Mouse (Mus musculus) mature B cell (primary cell): ENCODE data around the gene Wrnip1.
"Not testable (repeated sequence)": the region's sequence is repeated elsewhere in the genome, so short reads cannot be mapped to it uniquely, and the experiment has no call there.

Source experiments
- in situ Hi-C: fragments of 300-500 bp; cut with MboI; formaldehyde crosslinking; loops from 2 replicates; pipeline ENCODE4 v1.14.3; 2019

Wrnip1 gene

GRCm38 (mm10) chr13:32850668-32851404 is 49.0 kb downstream of the Wrnip1 start, which contains the start of gene Serpinb1a:
Gene Serpinb1a, minus strand, starts transcription at chr13:32851185.
- in situ Hi-C loops: no loop called here

- in situ Hi-C loops: no loop called here
Measured at GRCm38 (mm10) chr13:32851967-32852366, 50.1 kb downstream of the Wrnip1 start.

- in situ Hi-C loops: no loop called here
Measured at GRCm38 (mm10) chr13:32852539-32852938, 50.7 kb downstream of the Wrnip1 start.

GRCm38 (mm10) chr13:32853073-32853472 is 51.2 kb downstream of the Wrnip1 start:
- in situ Hi-C loops: no loop called here

GRCm38 (mm10) chr13:32860821-32861220 is 59.0 kb downstream of the Wrnip1 start:
- in situ Hi-C loops: no loop called here

GRCm38 (mm10) chr13:32863456-32863855 is 61.6 kb downstream of the Wrnip1 start:
- in situ Hi-C loops: no loop called here

GRCm38 (mm10) chr13:32864529-32864928 is 62.7 kb downstream of the Wrnip1 start:
- in situ Hi-C loops: not testable (repeated sequence)

- in situ Hi-C loops: no loop called here
Measured at GRCm38 (mm10) chr13:32865591-32865990, 63.8 kb downstream of the Wrnip1 start.

GRCm38 (mm10) chr13:32866484-32866883 is 64.6 kb downstream of the Wrnip1 start:
- in situ Hi-C loops: no loop called here

- in situ Hi-C loops: no loop called here
Measured at GRCm38 (mm10) chr13:32867030-32867429, 65.2 kb downstream of the Wrnip1 start.

- in situ Hi-C loops: not testable (repeated sequence)
Measured at GRCm38 (mm10) chr13:32868233-32868632, 66.4 kb downstream of the Wrnip1 start.

GRCm38 (mm10) chr13:32868843-32869242 is 67.0 kb downstream of the Wrnip1 start:
- in situ Hi-C loops: no loop called here
